Mouse (Mus musculus): ENCODE data around the gene Lpin2.

DNA sequence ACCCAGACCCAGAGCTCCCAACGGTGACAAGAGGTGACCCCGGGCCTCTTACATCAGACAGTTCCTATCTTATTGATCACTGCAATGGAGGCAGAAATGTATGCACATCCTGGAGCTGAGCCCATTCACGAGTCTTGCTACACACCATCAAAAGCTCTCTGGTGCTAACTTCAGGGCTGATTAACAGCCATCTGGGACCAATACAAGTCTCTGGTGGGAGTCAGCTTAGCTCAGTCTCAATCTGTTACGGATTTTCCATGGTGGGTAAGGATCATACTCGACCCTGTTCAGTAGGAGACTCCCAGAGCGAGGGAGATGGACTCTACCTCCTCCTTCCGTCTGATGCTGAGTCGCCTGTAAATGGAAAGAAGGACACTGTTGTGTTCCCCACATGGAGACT lies 22.6 kb upstream of the Lpin2 start:
- TF ChIP-seq EP300 (IDR thresholded peaks at IDR 0.05; ENCODE audit: low read depth), result no peak
- no peak for TF ChIP-seq CTCF (IDR thresholded peaks at IDR 0.05; ENCODE audit: low read depth)

Data from liver, embryonic 14.5 days (tissue).